Mouse (Mus musculus): Measurements from ENCODE around the gene Rgs9.

Gene Rgs9

DNA sequence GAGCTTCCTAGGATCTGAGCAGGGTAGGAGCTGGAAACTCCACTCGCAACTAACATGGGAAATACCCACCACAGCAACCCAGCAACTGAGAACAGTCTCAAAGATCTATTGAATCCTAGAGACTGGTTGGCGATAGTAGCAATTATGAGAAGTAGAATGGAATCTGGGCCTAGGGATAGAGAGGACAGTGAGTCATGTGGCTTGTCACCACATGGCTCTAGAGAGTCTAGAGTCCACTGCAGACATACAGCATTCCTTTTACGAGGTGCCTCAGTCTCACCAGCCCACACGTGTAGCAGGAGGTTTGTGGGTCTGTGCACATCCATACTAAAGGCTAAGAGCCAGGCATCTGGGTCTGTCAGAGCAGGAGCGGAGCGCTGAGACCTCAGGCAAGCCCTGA, 59.3 kb downstream of the Rgs9 start:
- no peak for DNase-seq (ENCODE audit: low read depth)

DNA sequence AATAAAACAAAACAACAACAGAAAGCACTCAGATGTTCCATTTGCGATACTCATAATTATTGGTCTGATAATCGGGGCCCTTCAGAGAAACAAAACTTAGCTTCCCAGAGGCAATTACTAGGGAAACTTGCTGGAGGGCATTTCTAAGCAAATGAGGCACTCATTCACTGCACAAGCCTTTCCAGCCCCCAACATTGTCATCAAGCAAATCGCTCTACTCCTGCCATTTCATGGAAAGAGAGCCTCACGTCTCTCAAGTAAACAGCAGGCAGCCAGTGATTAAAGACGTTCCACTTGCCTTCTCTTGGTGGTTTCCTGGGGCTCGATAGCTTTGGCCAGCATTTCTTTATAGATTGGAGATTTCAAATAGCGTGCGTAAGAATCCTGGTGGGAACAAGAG, 60.1 kb downstream of the Rgs9 start:
- no peak for DNase-seq (ENCODE audit: low read depth)

DNA sequence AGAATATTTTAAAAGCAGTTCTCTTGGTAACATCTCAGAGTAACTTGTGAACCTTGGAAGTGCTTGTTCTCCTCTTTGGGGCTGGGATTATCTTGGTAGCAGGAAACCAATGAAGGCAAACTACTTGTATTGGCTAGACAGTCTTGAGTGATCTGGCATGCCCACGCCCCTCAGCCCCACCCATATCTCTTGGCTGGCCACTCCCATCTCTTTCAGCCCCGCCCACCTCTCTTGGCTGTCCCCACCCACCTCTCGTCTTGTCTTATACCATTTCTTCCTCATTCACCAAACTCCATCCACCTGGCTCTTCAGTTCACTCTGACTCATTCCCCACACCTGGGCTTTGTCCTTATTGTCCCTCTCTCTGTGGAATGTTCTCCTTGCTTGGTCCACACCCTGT, 64.3 kb downstream of the Rgs9 start:
- no peak for DNase-seq (ENCODE audit: low read depth)

DNA sequence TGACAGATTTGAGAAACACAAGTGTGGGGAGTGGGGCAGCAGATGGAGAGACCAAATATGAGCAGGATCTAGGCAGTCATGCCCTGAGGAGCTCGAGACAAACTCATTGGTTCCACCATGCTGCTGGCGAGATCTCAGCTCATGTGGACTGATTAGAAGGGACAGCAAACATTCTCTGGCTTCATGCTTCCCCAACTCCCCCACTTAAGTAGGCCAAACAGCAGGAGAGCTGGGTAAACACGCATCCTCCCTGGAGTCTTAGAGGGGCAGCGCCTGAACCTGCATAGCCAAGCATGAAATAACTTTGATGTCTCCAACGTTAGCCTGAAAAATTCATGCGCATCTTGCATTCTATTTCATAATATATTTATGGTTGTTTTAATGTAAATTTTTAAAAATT, 65.1 kb downstream of the Rgs9 start:
- DNase-seq (ENCODE audit: low read depth), result no peak

DNA sequence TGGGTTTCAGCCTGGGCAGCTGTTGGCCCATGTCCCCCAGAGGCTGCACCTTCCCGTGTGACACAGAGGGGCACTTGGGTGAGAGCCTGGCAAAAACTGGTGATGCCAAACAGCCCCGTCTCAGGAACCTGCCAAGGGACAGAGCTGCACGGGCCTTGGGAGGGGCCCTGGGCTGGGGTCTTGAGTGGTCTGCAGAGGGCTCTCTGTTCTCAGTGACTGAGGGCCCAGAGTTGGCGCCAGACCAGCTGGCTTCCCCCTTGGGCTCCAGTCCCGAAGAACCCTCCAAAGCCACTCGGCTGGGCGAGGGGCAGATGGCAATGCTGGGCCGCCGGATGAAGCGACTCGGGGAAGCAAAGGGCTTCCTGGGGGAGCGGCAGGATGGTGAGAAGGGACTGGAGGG, 70.8 kb downstream of the Rgs9 start:
- DNase-seq (ENCODE audit: low read depth), result no peak

DNA sequence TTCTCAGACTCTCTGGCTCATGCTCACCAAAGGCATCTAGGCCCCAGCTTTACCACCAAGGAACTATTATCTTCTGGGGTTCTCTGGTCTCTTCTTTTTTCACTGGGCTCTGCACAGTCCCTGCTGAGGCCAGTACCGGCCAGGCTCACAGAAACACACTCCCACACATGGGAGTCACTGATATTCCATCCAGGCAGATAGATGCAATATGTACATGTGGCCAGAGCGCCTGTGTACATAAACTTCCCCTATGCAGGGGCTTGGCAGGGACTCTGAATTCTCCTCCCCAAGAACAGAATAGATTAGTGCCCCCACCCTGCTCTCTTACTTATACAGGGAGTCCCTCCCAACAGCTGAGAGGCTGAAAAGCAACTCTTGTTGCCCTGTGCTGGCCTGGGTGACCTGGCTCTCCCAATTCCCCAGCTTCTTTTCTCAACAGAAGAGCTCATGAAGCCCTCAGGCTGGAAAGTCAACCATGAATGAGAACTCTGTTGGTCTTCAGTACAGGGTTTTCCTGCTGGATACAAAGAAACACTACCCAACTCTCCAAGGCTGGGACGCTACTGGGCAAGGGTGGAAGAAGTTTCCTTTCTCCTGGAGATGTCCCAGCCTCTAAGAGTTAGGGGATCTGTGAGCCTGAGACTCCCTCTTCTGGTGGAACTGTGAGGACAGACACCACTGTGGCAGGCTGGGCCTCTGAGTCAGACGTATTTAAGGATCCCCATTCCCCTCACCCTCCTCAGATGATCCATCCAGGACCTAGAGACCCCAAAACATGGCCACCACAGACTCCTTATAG, 76.5 kb downstream of the Rgs9 start:
- DNase-seq (ENCODE audit: low read depth), result peak; percentile 22

DNA sequence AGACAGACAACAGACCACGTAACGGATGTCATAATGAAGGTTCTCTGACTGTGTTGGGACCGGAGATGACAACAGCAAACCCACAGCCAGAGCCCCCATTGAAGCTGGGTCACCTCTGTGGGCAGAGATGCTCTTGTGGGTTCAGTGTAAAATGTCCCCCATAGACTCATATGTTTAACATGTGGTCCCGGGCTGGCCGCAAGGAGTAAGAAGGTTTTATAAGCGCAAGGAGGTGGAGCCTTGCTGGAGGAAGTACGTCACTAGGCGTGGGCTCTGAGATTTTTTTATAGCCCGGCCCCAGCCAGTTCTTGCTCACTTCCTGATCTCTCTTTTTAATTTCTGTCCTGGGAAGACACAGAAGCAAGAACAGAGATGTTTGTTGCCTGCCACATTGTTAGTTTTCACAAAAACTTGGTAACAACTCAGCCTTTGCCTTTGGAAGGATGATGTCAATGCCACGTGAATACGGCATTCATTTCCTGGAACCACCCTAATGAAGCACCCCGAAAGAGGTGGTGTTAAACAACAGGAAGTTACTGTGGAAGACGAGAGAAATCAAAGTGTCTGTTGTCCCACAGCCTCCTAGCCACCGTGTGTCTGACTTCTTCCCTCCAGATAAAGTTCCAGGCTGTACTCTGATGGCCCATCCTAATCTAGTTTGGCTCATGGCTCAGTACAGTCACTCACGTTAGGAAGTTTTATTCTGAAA, 79.1 kb downstream of the Rgs9 start:
- DNase-seq (ENCODE audit: low read depth), result no peak

DNA sequence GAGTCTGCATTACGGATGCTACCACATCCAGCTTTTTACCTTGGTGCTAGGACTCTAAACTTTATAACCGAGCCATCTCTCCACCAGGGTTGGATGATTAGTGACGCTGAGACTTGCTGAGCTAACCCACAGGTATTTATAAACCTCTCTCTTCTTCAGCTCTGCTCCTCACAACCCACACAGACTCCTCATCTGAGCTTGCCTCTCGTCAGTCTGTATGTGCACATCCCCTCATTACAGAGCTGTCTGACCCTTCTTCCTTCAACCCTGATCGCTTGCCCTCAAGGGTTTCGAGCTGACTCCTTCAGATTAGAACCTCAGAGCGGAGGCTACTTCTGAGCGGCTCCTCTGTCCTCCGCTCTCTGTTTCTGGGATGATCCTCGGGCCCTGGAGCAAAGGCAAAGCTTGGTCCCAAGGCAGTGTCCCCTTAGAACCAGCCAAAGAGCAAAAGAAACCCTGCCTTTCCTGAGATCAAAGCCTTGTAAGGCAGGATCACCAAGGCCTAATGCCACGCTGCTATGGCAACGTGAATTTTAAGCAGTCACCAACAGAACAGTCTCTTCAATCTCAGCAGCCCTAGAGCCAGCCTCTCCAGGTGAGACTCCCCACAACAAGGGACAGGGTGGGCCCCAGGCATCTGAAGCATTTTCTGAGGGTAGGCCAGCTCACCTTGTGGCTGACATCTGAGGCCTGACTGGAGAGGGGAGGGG, 79.9 kb downstream of the Rgs9 start:
- DNase-seq (ENCODE audit: low read depth), result no peak

DNA sequence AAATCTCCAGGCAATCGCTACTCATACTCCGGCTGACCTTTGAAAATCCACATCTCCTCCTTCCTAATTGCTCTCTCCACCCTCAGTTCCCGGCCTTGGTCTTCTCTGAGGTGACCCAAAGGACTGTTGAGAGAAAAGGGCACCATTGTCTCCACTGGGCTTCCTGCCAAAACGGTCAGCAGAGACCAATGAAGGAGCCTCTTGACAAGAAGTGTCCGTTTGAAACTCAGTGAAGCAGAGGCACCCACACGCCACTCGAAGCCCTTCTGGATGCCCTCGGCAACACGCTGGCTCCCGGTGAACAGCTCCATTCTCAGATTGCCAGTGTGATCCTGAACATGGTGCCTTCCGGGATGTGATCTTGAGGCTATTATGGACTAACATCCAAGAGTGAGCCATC, 87.2 kb downstream of the Rgs9 start:
- no peak for DNase-seq (ENCODE audit: low read depth)

DNA sequence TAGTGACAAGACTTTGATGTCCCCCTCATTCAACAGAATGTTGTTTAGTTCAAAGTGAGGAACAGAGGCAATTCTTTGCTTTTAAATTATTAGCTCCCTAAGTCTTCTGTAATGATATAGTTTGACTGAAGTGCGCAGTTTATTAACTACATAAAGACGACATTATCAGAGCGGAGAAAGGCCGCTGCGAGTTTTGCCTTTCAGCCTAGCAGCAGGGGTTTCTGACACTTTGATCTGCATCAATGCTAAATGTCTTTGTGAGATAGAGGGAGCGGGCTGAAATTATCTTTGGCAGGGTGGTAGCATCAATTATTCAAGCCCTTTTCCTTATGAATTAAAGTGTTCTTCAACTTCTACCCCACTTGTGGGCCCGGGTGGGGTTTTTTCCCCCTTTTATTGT, 87.6 kb downstream of the Rgs9 start:
- DNase-seq (ENCODE audit: low read depth), result no peak

DNA sequence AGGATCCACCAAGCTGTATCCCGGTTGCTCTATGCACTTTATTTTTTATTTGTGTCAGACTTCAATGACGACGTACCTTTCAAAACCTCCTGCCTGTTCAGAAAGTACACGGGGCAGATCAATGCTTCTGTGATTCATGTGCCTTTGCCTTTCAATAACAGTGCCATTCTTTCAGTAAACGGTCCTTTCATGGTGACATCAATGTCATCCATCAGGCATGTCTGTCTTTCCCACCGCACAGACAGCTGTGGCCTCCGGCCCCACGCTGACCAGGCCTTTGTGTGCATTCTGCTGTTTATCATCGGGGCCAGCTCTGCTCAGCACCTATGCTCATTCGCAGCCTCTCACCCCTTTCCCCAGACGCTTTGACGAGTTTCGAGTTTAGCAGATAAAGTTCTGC, 91.2 kb downstream of the Rgs9 start:
- no peak for DNase-seq (ENCODE audit: low read depth)

DNA sequence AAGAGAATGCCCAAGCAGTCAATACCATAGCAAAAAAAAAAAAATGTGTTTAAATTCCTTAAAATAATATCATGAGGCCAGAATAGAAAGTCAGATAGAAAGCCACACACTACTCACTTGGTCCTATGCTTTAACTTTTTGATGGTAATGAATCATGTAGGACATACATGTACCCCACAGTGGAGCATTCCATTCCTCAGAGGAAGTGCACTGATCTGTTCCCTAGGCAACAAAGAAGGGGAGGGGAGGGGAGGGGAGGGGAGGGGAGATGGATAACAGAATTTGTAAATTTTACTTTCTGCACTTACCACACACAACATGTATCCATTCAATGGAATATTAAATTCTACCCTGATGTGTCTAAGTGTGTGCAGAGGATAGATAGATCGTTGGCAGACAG, 91.9 kb downstream of the Rgs9 start:
- DNase-seq (ENCODE audit: low read depth), result no peak

DNA sequence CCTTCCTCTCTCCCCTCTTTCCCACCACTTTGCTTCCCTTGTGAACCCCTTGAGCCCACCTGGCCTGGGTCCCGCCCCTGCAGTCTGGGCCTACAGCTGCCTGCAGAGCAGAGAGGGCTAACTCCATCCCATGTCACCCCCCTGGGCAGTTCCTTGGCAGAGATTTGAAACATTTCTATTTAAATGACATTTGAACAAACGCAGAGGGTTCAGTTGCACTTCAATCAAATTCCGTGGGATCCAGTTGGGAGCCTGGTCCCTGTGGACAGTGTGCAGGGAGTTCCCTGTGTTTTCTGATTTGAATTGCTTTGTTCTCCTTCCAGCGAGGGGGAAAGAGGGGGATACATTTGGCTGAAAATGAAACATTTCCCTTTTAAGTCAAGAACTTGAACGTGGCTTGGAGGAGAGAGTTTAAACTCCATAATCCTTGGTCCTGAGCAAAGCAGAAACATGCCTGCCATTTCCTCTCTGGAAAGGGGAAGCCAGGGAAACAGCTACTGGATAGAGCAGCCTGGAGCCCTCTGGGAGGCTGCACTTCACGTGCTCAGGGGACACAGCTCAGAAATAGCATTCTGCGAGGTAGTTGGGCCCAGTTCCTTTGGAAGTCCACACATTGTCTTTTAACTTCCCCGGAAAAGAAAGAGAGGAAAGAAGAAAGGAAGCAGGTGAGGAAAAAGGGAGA, 98.2 kb downstream of the Rgs9 start:
- DNase-seq (ENCODE audit: low read depth), result no peak

DNA sequence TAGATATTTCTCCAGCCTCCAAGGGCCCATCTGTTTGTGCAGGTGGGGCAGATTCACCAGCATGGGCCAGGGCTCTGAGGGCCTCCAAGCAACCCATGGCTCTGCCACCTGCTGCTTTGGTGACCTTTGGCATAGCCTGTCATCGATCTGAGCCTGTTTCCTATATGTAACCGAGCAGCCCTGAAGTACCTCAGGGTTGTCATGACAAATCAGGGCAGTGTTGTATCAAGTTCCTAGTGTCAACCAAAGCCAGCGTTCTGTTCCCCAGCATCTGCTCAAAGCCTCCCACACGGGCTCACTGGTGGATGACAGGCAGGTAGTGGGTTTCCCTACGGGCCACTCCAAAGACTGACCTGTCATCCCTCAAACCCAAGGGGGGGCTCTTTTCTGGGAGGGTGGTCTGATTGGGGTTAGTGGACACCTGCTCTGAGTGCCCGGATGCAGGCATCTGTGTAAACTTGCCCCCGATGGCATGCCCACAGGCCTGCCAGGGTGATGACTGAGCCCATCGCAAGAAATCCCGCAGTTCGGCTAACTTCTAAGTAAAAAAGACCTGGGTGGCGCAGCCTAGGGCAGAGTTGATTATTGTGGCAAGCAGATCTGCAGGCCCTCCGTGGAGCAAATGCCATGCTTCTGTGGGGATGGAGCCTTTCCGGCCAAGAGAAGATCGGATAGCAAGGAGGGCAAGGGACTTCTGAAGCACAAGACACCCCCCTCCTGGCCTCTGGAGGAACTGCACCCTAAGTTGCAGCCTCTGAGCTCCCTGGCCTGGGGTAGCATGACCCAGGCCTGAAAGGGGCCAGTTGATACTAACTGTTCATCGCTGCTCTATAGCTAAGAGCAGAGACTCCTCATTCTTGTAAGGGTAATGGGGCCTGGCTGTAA, 105.0 kb downstream of the Rgs9 start:
- peak; percentile 73 for DNase-seq (ENCODE audit: low read depth)

DNA sequence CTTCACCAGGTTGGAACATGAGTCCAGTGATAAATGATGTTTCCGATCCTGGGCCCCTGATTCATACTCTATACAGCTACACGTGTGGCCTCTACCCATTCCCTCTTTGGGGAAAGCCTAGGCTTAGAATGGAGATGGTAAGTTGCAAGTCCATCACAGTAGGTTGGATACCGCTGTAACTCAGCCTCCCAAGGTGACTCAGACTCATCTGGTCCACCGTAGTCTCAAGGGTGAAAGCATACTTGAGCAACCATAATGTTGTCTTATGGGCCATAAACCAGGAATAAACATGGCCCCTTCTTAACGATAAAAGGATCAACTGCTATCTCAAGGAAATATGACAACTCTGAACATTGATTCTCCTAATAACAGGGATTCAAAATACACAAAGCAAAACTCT, 109.7 kb downstream of the Rgs9 start:
- no peak for DNase-seq (ENCODE audit: low read depth)

DNA sequence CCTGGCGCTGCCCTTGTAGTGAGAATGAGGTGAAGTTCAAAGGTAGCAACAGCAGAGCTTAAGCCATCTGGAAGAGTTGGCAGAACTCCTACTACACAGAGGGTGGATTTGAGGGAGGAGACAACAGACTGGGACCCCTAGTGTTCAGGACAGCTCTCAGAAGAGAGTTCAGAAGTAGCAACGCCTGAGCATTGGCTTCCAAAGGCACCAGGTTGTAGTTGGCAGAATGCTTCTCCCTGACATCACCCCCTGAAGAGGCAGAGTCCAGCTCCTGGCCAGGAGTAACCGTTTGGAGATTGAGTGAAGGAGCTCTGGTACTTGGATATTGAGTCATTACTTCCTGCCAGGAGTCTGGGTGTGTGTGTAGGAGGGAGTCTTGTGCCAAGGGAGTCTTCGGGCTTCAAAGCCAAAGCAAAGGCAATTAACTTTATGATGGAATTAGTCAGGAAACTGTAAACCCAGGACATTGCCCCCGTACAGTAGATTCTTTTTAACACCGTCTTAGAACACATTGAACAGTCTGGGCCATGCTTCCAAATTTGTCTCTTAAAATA, 110.2 kb downstream of the Rgs9 start:
- DNase-seq (ENCODE audit: low read depth), result no peak

DNA sequence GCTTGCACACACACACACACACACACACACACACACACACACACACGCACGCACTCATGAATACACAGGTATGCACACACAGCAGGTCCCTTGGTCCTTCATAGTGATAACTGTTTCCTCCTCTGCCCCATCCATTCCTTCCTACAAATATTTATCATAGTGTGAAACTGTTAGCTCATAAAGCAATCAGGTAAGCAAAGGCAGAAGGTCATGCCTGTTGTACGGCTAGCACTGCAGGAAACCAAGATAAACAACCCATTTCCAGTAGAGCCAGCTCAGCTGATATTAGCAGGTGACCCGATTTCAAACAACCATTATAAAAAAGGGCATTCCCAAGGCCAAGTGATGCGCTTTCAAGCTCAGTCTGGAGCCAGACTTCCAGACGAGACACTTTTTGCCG, 116.8 kb downstream of the Rgs9 start:
- no peak for DNase-seq (ENCODE audit: low read depth)

DNA sequence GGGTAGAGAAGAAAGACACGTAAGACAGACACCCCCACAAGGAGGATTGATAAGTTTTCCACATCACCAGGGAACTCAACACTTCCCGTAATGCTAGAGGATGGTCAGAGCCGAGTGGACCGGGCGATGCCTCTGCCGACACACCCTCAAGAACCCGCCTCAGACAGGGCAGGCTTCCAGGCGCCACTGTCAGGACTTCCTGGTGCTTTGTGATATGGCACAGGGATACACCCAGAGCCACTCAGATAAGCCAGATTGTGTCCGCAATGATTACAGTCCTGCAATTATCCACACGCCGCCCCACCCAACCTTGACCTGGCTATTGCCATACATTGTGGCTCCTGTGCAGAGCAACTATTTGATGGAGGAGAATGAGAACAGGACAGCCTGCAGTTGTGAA, 117.6 kb downstream of the Rgs9 start:
- no peak for DNase-seq (ENCODE audit: low read depth)

DNA sequence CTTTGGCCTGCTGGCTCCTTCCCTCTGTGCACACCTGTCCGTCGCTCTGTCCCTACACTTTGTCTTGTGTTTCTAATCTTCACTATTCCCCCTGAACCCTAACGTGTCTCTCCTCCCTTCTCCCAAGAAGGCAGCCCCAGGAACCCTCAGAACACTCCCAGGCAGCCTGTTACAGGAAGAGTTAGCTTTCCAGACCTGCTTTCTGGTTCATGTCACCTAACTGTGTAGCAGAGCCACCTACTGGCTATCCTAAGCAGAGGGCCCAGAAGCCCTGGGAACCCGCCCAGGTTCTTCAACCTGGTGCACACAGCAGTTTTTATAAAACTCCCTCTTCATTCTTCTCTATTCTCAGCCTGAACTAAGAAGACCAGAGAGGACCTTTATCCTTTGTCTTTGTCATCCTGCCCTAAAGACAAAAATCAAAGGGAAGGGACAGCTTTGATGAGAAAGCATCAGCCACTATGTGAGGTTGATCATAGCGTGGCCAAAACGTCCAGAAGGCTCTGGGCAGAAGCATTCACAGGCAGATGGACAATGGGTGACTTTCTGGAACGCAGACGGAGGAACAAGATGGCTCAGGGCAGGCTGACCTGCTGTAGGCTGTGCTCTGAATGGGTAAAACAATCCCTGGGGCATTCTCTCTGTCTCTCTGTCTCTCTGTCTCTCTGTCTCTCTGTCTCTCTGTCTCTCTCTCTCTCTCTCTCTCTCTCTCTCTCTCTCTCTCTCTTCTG, 119.0 kb downstream of the Rgs9 start:
- peak; percentile 22 for DNase-seq (ENCODE audit: low read depth)

DNA sequence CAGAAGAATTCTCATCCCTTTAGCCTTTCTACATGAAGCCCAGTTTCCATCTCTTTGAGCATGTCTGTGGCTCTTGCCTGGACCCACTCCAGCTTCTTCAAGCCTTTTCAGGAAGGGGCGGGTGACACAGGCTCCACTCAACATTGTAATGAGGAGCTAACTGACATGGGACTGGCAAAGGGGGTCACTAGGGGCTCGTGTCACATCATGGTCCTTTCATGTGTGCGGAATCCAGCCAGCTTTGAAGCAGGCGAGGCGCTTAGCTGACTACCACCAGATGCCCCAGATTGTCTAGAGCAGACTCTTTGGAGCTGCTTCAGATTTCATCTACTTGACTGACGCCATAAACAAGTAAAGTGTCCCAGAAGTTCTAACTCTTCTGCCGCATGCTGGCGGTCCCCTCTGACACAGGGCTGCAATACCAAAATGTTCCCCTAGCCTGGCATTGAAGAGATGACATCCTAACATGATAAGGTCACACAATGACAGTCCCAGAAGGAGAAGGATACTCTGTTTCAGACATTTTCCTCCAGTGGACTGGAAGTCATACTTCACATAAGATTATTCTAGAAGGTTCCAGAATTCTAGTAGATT, 122.5 kb downstream of the Rgs9 start:
- DNase-seq (ENCODE audit: low read depth), result no peak

Measured in NIH3T3 (cell line).